Mouse (Mus musculus) intestine, embryonic 16.5 days (tissue): ENCODE measurements around the gene Scn8a. TPM values are rescaled to one million over a fixed set of nuclear protein-coding genes. Genes with fewer than 3 reads are reported as not detected.

Experiments used
- ATAC-seq: fragments of 200-750 bp; cut with Nextera tagmentation; 2 replicates; pipeline ENCODE4 v1.8.0; 2017; ENCODE audit warnings: moderate TSS enrichment, moderate library complexity
- H3K27ac ChIP-seq: fragments of 300-500 bp; sonication (generic); 2 replicates; pipeline ENCODE4 v1.5.1; 2014; ENCODE audit warnings: mild to moderate bottlenecking, low read length
- H3K27me3 ChIP-seq: fragments of 300-500 bp; sonication (generic); replicated peaks from 2 replicates; pipeline ENCODE4 v1.6.1; 2014; ENCODE audit warnings: low read length, control low read depth, mixed read lengths; ENCODE audit not compliant: control insufficient read depth, insufficient read depth
- H3K36me3 ChIP-seq: fragments of 300-500 bp; sonication (generic); 2 replicates; pipeline ENCODE4 v1.6.1; 2014; ENCODE audit warnings: low read length, control low read depth; ENCODE audit not compliant: control insufficient read depth, insufficient read depth
- H3K4me1 ChIP-seq: fragments of 300-500 bp; sonication (generic); 2 replicates; pipeline ENCODE4 v1.6.1; 2014; ENCODE audit warnings: low read length, control low read depth, mixed read lengths; ENCODE audit not compliant: control insufficient read depth, insufficient read depth
- H3K4me2 ChIP-seq: fragments of 300-500 bp; sonication (generic); 2 replicates; pipeline ENCODE4 v1.6.1; 2014; ENCODE audit warnings: low read depth, low read length, control low read depth
- H3K4me3 ChIP-seq: fragments of 300-500 bp; sonication (generic); 2 replicates; pipeline ENCODE4 v1.5.1; 2014; ENCODE audit warnings: mild to moderate bottlenecking, low read length
- H3K9ac ChIP-seq: fragments of 300-500 bp; sonication (generic); 2 replicates; pipeline ENCODE4 v1.6.1; 2014; ENCODE audit warnings: low read depth, low read length
- H3K9me3 ChIP-seq: fragments of 300-500 bp; sonication (generic); 2 replicates; pipeline ENCODE4 v1.6.1; 2016; ENCODE audit warnings: low read length, control low read depth; ENCODE audit not compliant: control insufficient read depth
- WGBS: fragments of 180-500 bp; shearing (Covaris S2); extraction: QIAGEN DNeasy Blood & Tissue Kit; methylation state at CpG from one replicate; pipeline ENCODE4 v1.1.7; 2014; 5-methylcytosine and 5-hydroxymethylcytosine counted together
- polyA plus RNA-seq: library from polyadenylated mRNA; unstranded; fragments of >200 nt; fragmentation: Nextera tagmentation; extraction: Ambion mirVana; gene quantifications from 2 replicates; pipeline ENCODE4 v1.2.1, GENCODE M21; 2015

Scn8a gene
- polyA plus RNA-seq, 1 experiment from 2014 or later: 0.95 TPM

GRCm38 (mm10) chr15:100987031-100987430 is 117.4 kb downstream of the Scn8a start:
- Histone ChIP-seq H3K36me3 (no peaks in the 10 kb centered on the region), H3K27me3 (0 out of 2 replicates have a peak, but pooled peaks cover 3% of the 10 kb centered on the region), H3K4me3 (no peak overlapping the region), H3K9me3 (no peaks in the 10 kb centered on the region), H3K9ac (no peak overlapping the region), H3K27ac (no peak overlapping the region), H3K4me1 (peaks cover 6% of the 10 kb centered on the region; the same call in 1 of the 2 replicates), H3K4me2 (no peak overlapping the region)
- 86% methylated on average over 1 of the region's 1 CpGs for WGBS
- no peak for ATAC-seq

GRCm38 (mm10) chr15:100990283-100990682 is 120.6 kb downstream of the Scn8a start:
- no peaks in the 10 kb centered on the region for H3K9me3 ChIP-seq
- H3K27ac ChIP-seq: no peak overlapping the region
- ATAC-seq: no peak
- H3K4me3 ChIP-seq: no peak overlapping the region
- no peak overlapping the region for H3K9ac ChIP-seq
- H3K4me1 ChIP-seq: no peaks in the 10 kb centered on the region
- no peaks in the 10 kb centered on the region for H3K27me3 ChIP-seq
- no peaks in the 10 kb centered on the region for H3K36me3 ChIP-seq
- 91% methylated on average over 10 of the region's 10 CpGs for WGBS
- H3K4me2 ChIP-seq: no peak overlapping the region

GRCm38 (mm10) chr15:100997090-100997489 is 127.4 kb downstream of the Scn8a start:
- 39% methylated on average over 4 of the region's 4 CpGs for WGBS
- Histone ChIP-seq H3K4me3 (no peak overlapping the region), H3K27me3 (no peaks in the 10 kb centered on the region; the same call in 1 of the 2 replicates), H3K9ac (no peak overlapping the region), H3K4me2 (no peak overlapping the region), H3K9me3 (no peaks in the 10 kb centered on the region), H3K4me1 (no peaks in the 10 kb centered on the region), H3K36me3 (no peaks in the 10 kb centered on the region), H3K27ac (no peak overlapping the region)
- no peak for ATAC-seq

GRCm38 (mm10) chr15:101001685-101002084 is 132.0 kb downstream of the Scn8a start:
- Histone ChIP-seq H3K9me3 (no peaks in the 10 kb centered on the region), H3K27ac (no peak overlapping the region), H3K27me3 (no peaks in the 10 kb centered on the region; the same call in 1 of the 2 replicates), H3K4me1 (peaks cover 6% of the 10 kb centered on the region; the same call in 1 of the 2 replicates), H3K4me3 (no peak overlapping the region), H3K36me3 (no peaks in the 10 kb centered on the region), H3K9ac (no peak overlapping the region), H3K4me2 (no peak overlapping the region)
- WGBS: 81% methylated on average over 1 of the region's 1 CpGs
- no peak for ATAC-seq

- peaks cover 12% of the 10 kb centered on the region; the same call in 1 of the 2 replicates for H3K4me1 ChIP-seq
- H3K9ac ChIP-seq: no peak overlapping the region
- no peak for ATAC-seq
- H3K4me3 ChIP-seq: no peak overlapping the region
- H3K36me3 ChIP-seq: no peaks in the 10 kb centered on the region
- no peaks in the 10 kb centered on the region for H3K9me3 ChIP-seq
- H3K4me2 ChIP-seq: no peak overlapping the region
- no peak overlapping the region for H3K27ac ChIP-seq
- no peaks in the 10 kb centered on the region; the same call in 1 of the 2 replicates for H3K27me3 ChIP-seq
- 87% methylated on average over 3 of the region's 3 CpGs for WGBS
Observed at GRCm38 (mm10) chr15:101002466-101002865, 132.8 kb downstream of the Scn8a start.

GRCm38 (mm10) chr15:101004538-101004937 is 134.9 kb downstream of the Scn8a start:
- Histone ChIP-seq H3K36me3 (no peaks in the 10 kb centered on the region), H3K4me2 (no peak overlapping the region), H3K27me3 (no peaks in the 10 kb centered on the region; the same call in 1 of the 2 replicates), H3K9ac (no peak overlapping the region), H3K9me3 (no peaks in the 10 kb centered on the region), H3K4me3 (no peak overlapping the region), H3K4me1 (peaks cover 16% of the 10 kb centered on the region; the same call in 1 of the 2 replicates), H3K27ac (no peak overlapping the region)
- 61% methylated on average over 3 of the region's 3 CpGs for WGBS
- no peak for ATAC-seq

GRCm38 (mm10) chr15:101005717-101006116 is 136.1 kb downstream of the Scn8a start:
- H3K36me3 ChIP-seq: no peaks in the 10 kb centered on the region
- H3K4me2 ChIP-seq: no peak overlapping the region
- no peak overlapping the region for H3K9ac ChIP-seq
- no peak overlapping the region for H3K27ac ChIP-seq
- H3K9me3 ChIP-seq: no peaks in the 10 kb centered on the region
- H3K27me3 ChIP-seq: no peaks in the 10 kb centered on the region; the same call in 1 of the 2 replicates
- WGBS: 85% methylated on average over 8 of the region's 8 CpGs
- no peak overlapping the region for H3K4me3 ChIP-seq
- H3K4me1 ChIP-seq: peaks cover 16% of the 10 kb centered on the region; the same call in 1 of the 2 replicates
- ATAC-seq: no peak

- Histone ChIP-seq H3K36me3 (no peaks in the 10 kb centered on the region), H3K4me2 (peak overlapping the region; percentile 78), H3K4me3 (peak overlapping the region; percentile 56), H3K4me1 (peaks cover 16% of the 10 kb centered on the region; the same call in 1 of the 2 replicates), H3K27me3 (no peaks in the 10 kb centered on the region), H3K9ac (peak overlapping the region; percentile 65), H3K27ac (no peak overlapping the region), H3K9me3 (no peaks in the 10 kb centered on the region)
- ATAC-seq: peak; percentile 96
- 10% methylated on average over 14 of the region's 15 CpGs for WGBS
Observed at GRCm38 (mm10) chr15:101006251-101007040, 136.8 kb downstream of the Scn8a start.

GRCm38 (mm10) chr15:101007236-101007635 is 137.6 kb downstream of the Scn8a start:
- ATAC-seq: peak; percentile 10; the same call in 1 of the 2 replicates

More at GRCm38 (mm10) chr15:101007236-101007635, 137.6 kb downstream of the Scn8a start:
- Histone ChIP-seq H3K4me3 (0 out of 2 replicates have a peak overlapping the region, but pooled peaks have one; percentile 56), H3K27me3 (no peaks in the 10 kb centered on the region), H3K4me1 (peaks cover 16% of the 10 kb centered on the region; the same call in 1 of the 2 replicates), H3K27ac (no peak overlapping the region), H3K36me3 (no peaks in the 10 kb centered on the region), H3K9me3 (no peaks in the 10 kb centered on the region), H3K9ac (0 out of 2 replicates have a peak overlapping the region, but pooled peaks have one; percentile 65), H3K4me2 (peak overlapping the region; percentile 78)
- WGBS: 79% methylated on average over 7 of the region's 7 CpGs
